Mouse (Mus musculus): Measurements from ENCODE around the gene Stfa2l1. TPM values are rescaled to one million over a fixed set of nuclear protein-coding genes. Genes with fewer than 3 reads are reported as not detected.

Gene Stfa2l1
- polyA plus RNA-seq, 1 experiment from 2014 or later: not detected

DNA sequence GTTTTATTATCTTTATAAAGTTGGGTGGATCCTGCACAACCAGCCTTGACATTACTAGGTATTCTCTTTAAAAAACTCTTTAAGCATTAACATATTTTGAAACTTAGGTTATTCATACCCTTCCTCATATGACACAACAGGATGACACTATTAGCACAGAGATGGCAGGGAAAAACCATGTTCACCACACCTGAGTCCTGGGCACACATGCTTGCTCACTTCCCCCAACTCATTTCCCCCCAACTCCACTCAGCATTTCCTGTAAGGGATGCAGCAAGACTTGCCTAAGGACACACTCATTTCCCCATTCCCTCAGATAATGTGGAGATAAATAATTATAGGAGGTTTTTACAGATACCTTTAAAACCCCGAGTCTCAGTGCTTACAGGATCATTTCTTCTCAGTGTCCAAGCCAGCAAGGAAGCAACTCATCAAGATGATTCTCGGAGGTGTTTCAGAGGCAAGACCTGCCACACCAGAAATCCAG is 53.4 kb downstream of the Stfa2l1 start, which contains the start of gene Gm5416:
Gm5416 (plus strand) TSS at position 437 of the 487 bp plus-strand sequence.
- Histone ChIP-seq H3K27me3 (no peaks in the 10 kb centered on the region), H3K4me3 (no peak within 1 kb of the TSS), H3K9me3 (no peaks in the 10 kb centered on the region), H3K27ac (replicated peaks) (no peak within 1 kb of the TSS), H3K4me2 (no peak within 1 kb of the TSS), H3K36me3 (no peaks in the 10 kb centered on the region), H3K4me1 (replicated peaks) (no peaks in the 10 kb centered on the region), H3K9ac (no peak within 1 kb of the TSS)
- WGBS: 90% methylated on average over 2 of the region's 2 CpGs
- ATAC-seq (ENCODE audit: low FRiP score, low read depth): no peak

Other genes with a start within 250 kb of the Stfa2l1 start
- 1.8 and 2.8 TPM in 2 replicates for gene Parp9, start 218.3 kb upstream of the Stfa2l1 start, polyA plus RNA-seq (2015; fragmentation: Nextera tagmentation; extraction: Ambion mirVana)
- gene Dtx3l, start 217.7 kb upstream of the Stfa2l1 start, polyA plus RNA-seq (2015; fragmentation: Nextera tagmentation; extraction: Ambion mirVana): 1.5 and 2.0 TPM in 2 replicates
- 67.7 and 72.9 TPM in 2 replicates for gene Kpna1, start 178.1 kb upstream of the Stfa2l1 start, polyA plus RNA-seq (2015; fragmentation: Nextera tagmentation; extraction: Ambion mirVana)
- 12.3 and 12.4 TPM in 2 replicates for gene Wdr5b, start 115.6 kb upstream of the Stfa2l1 start, polyA plus RNA-seq (2015; fragmentation: Nextera tagmentation; extraction: Ambion mirVana)
- 138 and 151 TPM in 2 replicates for gene Fam162a, start 85.2 kb upstream of the Stfa2l1 start, polyA plus RNA-seq (2015; fragmentation: Nextera tagmentation; extraction: Ambion mirVana)
- gene Ccdc58, start 85.1 kb upstream of the Stfa2l1 start, polyA plus RNA-seq (2015; fragmentation: Nextera tagmentation; extraction: Ambion mirVana): 27.6 and 28.8 TPM in 2 replicates
- 0.06 TPM in 1 of 2 replicates, not detected in the other for gene Csta1, start 25.6 kb upstream of the Stfa2l1 start, polyA plus RNA-seq (2015; fragmentation: Nextera tagmentation; extraction: Ambion mirVana)
- 0.62 and 0.67 TPM in 2 replicates for gene Gm5483, start 27.4 kb downstream of the Stfa2l1 start, polyA plus RNA-seq (2015; fragmentation: Nextera tagmentation; extraction: Ambion mirVana)
- not detected in 2 replicates for gene Gm5416, start 53.6 kb downstream of the Stfa2l1 start, polyA plus RNA-seq (2015; fragmentation: Nextera tagmentation; extraction: Ambion mirVana)
- not detected in 2 replicates for gene 2010005H15Rik, start 64.7 kb downstream of the Stfa2l1 start, polyA plus RNA-seq (2015; fragmentation: Nextera tagmentation; extraction: Ambion mirVana)
- 1.6 and 2.3 TPM in 2 replicates for gene Stfa1, start 120.1 kb downstream of the Stfa2l1 start, polyA plus RNA-seq (2015; fragmentation: Nextera tagmentation; extraction: Ambion mirVana)
- not detected in 2 replicates for gene BC117090, start 177.5 kb downstream of the Stfa2l1 start, polyA plus RNA-seq (2015; fragmentation: Nextera tagmentation; extraction: Ambion mirVana)
- 1.5 and 1.7 TPM in 2 replicates for gene BC100530, start 210.9 kb downstream of the Stfa2l1 start, polyA plus RNA-seq (2015; fragmentation: Nextera tagmentation; extraction: Ambion mirVana)